Mouse (Mus musculus): ENCODE measurements at regions not wholly inside any gene's neighbourhood (a gene's known extent, or its start where the extent isn't known, plus 50 kb on each side); places are given as distances from the start of the nearest gene placed in this dataset.
A peak's percentile ranks its signal among the peaks of the same experiment; 100 is the strongest.
"Not testable (repeated sequence)": the region's sequence is repeated elsewhere in the genome, so short reads cannot be mapped to it uniquely, and the experiment has no call there.

DNA sequence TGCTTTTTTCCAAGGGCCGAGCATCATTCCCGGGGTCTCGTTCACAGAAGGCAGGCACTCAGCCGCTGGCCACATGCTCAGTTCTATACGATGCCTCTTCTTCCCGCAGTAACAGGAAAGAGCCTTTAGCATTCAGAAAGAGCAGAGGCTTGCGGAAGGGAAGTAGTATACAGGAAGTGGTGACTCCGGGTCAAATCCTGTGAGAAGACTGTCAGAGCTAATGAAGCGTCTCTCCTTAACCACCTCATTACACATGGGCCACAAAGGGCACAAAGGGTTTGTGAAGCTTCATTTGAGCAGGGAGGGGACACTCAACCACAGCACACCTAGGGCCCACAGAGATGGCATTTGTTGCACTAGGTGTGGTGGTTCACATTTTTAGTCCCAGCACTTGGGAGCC lies 55.1 kb upstream of the Ier3 start:
- no peak for TF ChIP-seq MAFK (IDR thresholded peaks at IDR 0.05; ENCODE audit: insufficient read depth, low read depth, low read length)
- Histone ChIP-seq H3K36me3 (ENCODE audit: control insufficient read depth, insufficient read depth, low read length, poor library complexity, severe bottlenecking) (no peaks in the 10 kb centered on the region), H3K9ac (ENCODE audit: insufficient read depth, low read depth, low read length, poor library complexity, severe bottlenecking) (no peak overlapping the region), H3K9me3 (ENCODE audit: control insufficient read depth, insufficient read depth, low read depth, low read length) (no peaks in the 10 kb centered on the region), H3K27ac (ENCODE audit: insufficient read depth, low read depth, low read length, poor library complexity, severe bottlenecking) (no peak overlapping the region), H3K4me3 (ENCODE audit: insufficient read depth in 1 of 2, low read depth in 1 of 2, low read length in 2 of 2, poor library complexity in 1 of 2, severe bottlenecking in 1 of 2) (no peak overlapping the region), H3K4me1 (ENCODE audit: control insufficient read depth in 2 of 2, insufficient read depth in 2 of 2, low read length in 2 of 2, poor library complexity in 1 of 2) (no peaks in the 10 kb centered on the region; a peak in 1 of 4 replicates)
- no peak for DNase-seq (ENCODE audit: low read depth, low spot score)
- in situ Hi-C loops (cut with MboI; ENCODE audit: low sequenced_read_pairs in 2 of 2, unreplicated experiment in 2 of 2): no loop called here

DNA sequence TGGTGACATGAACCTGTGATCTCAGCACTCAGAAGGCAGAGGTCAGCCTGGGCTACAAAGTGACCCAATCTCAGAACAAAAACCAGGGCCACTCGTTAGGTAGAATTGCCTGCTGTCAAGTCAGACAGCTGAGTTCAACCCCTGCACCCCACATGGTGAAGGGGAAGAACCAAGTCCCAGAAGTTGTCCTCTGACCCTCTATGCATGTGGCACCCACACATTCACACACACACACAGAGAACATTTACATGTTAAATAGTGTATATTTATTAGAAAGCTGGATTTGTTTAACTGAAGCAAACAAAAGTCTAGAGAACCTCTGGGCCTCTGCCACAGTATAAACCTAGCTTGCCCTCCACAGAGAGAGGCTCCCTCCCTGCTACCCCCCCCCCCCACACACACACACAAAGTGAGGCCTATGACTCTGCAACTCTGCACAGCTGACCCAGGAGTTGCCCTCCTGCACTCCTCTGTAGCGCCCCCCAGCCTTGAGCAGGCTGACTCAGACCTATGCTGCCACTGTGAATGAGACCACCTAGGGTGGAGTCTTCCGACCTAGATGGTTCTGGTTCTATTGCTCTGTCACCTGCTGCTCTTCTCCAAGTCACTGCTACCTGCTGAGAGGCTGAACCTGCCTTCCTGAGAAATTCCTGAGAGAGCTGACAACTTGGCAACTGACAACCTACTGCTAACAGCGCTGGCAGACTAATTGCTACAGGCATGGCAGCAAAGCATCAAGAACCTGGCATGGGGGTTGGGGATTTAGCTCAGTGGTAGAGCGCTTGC lies 52.1 kb upstream of the Ier3 start:
- Histone ChIP-seq H3K36me3 (ENCODE audit: control insufficient read depth, insufficient read depth, low read length, poor library complexity, severe bottlenecking) (no peaks in the 10 kb centered on the region), H3K27ac (ENCODE audit: insufficient read depth, low read depth, low read length, poor library complexity, severe bottlenecking) (no peak overlapping the region; the same call in 1 of the 2 replicates), H3K4me1 (ENCODE audit: control insufficient read depth in 2 of 2, insufficient read depth in 2 of 2, low read length in 2 of 2, poor library complexity in 1 of 2) (no peaks in the 10 kb centered on the region; a peak in 1 of 4 replicates), H3K4me3 (ENCODE audit: insufficient read depth in 1 of 2, low read depth in 1 of 2, low read length in 2 of 2, poor library complexity in 1 of 2, severe bottlenecking in 1 of 2) (no peak overlapping the region), H3K9ac (ENCODE audit: insufficient read depth, low read depth, low read length, poor library complexity, severe bottlenecking) (no peak overlapping the region), H3K9me3 (ENCODE audit: control insufficient read depth, insufficient read depth, low read depth, low read length) (no peaks in the 10 kb centered on the region)
- no peak for TF ChIP-seq ZC3H11A (IDR thresholded peaks at IDR 0.05; ENCODE audit: borderline replicate concordance, low read depth, low read length)
- TF ChIP-seq CHD2 (IDR thresholded peaks at IDR 0.05; ENCODE audit: low read depth, low read length): no peak
- TF ChIP-seq ZNF384 (IDR thresholded peaks at IDR 0.05; ENCODE audit: low read depth, low read length): no peak
- no peak for TF ChIP-seq HCFC1 (IDR thresholded peaks at IDR 0.05; ENCODE audit: borderline replicate concordance, insufficient read depth, low read length)
- no peak for TF ChIP-seq MAFK (IDR thresholded peaks at IDR 0.05; ENCODE audit: insufficient read depth, low read depth, low read length)
- in situ Hi-C loops (cut with MboI; ENCODE audit: low sequenced_read_pairs in 2 of 2, unreplicated experiment in 2 of 2): no loop called here
- no peak for DNase-seq (ENCODE audit: low read depth, low spot score)

DNA sequence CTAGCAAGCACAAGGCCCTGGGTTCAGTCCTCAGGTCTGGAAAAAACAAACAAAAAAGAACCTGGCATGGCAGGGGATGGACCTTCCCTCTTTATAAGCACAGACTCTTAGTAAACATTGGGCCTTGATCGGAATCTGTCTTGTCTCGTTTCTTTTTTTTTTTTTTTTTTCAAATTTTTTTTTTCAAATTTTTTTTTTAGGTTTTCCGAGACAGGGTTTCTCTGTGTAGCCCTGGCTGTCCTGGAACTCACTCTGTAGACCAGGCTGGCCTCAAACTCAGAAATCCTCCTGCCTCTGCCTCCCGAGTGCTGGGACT lies 51.6 kb upstream of the Ier3 start:
- H3K4me1 ChIP-seq (ENCODE audit: control insufficient read depth in 2 of 2, insufficient read depth in 2 of 2, low read length in 2 of 2, poor library complexity in 1 of 2); in situ Hi-C loops (cut with MboI; ENCODE audit: low sequenced_read_pairs in 2 of 2, unreplicated experiment in 2 of 2); DNase-seq (ENCODE audit: low read depth, low spot score); H3K4me3 ChIP-seq (ENCODE audit: insufficient read depth in 1 of 2, low read depth in 1 of 2, low read length in 2 of 2, poor library complexity in 1 of 2, severe bottlenecking in 1 of 2); H3K9ac ChIP-seq (ENCODE audit: insufficient read depth, low read depth, low read length, poor library complexity, severe bottlenecking); H3K9me3 ChIP-seq (ENCODE audit: control insufficient read depth, insufficient read depth, low read depth, low read length); H3K36me3 ChIP-seq (ENCODE audit: control insufficient read depth, insufficient read depth, low read length, poor library complexity, severe bottlenecking); H3K27ac ChIP-seq (ENCODE audit: insufficient read depth, low read depth, low read length, poor library complexity, severe bottlenecking): not testable (repeated sequence)
- TF ChIP-seq ZNF384 (IDR thresholded peaks at IDR 0.05; ENCODE audit: low read depth, low read length): peak; percentile 91

DNA sequence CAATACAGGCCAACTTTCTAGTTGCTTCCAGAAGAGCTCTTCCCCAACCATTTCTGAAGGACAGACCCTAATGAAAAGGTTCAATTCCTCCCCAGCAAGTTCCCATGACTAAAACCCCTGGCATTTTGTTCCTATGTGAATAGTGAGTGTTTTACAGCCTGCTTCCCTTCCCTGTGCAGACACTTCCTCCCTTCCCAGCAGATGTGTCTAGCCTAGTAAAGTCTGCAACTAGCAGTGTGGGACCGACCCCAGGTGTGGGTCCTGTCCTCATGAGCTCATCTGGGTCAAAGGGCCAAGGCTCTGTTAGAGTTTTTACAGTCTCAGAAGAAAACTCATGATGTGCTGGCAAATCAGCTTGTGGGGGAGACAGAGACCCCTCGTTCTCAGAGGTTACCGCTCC lies 50.9 kb upstream of the Ier3 start:
- no peaks in the 10 kb centered on the region for H3K36me3 ChIP-seq (ENCODE audit: control insufficient read depth, insufficient read depth, low read length, poor library complexity, severe bottlenecking)
- H3K27ac ChIP-seq (ENCODE audit: insufficient read depth, low read depth, low read length, poor library complexity, severe bottlenecking): no peak overlapping the region
- H3K9ac ChIP-seq (ENCODE audit: insufficient read depth, low read depth, low read length, poor library complexity, severe bottlenecking): no peak overlapping the region
- no peaks in the 10 kb centered on the region; a peak in 1 of 4 replicates for H3K4me1 ChIP-seq (ENCODE audit: control insufficient read depth in 2 of 2, insufficient read depth in 2 of 2, low read length in 2 of 2, poor library complexity in 1 of 2)
- H3K4me3 ChIP-seq (ENCODE audit: insufficient read depth in 1 of 2, low read depth in 1 of 2, low read length in 2 of 2, poor library complexity in 1 of 2, severe bottlenecking in 1 of 2): no peak overlapping the region
- in situ Hi-C loops (cut with MboI; ENCODE audit: low sequenced_read_pairs in 2 of 2, unreplicated experiment in 2 of 2): no loop called here
- TF ChIP-seq ZC3H11A (IDR thresholded peaks at IDR 0.05; ENCODE audit: borderline replicate concordance, low read depth, low read length) (no peak), MAFK (IDR thresholded peaks at IDR 0.05; ENCODE audit: insufficient read depth, low read depth, low read length) (no peak), ZNF384 (IDR thresholded peaks at IDR 0.05; ENCODE audit: low read depth, low read length) (no peak), CHD2 (IDR thresholded peaks at IDR 0.05; ENCODE audit: low read depth, low read length) (no peak), HCFC1 (IDR thresholded peaks at IDR 0.05; ENCODE audit: borderline replicate concordance, insufficient read depth, low read length) (no peak)
- no peak for DNase-seq (ENCODE audit: low read depth, low spot score)
- H3K9me3 ChIP-seq (ENCODE audit: control insufficient read depth, insufficient read depth, low read depth, low read length): no peaks in the 10 kb centered on the region

DNA sequence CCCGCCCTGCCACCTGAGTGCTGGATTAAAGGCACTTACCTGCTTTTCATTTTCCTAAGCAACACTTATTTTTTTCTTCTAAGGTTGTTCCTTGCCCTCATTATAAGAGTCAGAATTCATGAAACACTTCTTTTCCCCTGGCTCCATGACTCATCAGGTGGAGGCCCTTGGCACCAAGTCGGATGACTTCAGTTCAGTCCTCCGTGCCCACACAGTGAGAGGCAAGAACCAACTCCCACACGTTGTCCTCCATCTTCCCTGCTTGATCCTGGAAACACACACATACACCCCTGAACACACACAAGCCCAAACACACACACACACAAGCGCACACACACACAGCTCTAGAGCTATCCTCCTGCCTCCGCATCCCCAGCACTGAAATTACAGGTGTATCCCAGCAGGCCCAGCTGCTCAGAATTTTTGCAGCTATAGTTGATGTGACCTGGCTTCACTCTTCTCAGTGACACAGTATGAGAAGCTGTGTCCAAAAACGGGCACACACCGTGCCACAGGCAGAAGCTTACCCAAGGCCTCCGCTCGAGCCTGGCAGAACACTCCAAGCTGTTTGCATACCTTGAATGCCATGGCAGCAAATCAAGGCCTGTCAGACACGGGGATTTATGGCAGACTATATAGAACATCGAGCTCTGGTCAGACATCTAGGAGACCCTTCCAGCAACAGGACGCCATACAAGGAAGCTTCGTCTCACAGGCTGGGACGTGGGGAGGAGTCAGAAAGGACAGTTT lies 49.7 kb upstream of the Ier3 start:
- no peak overlapping the region for H3K9ac ChIP-seq (ENCODE audit: insufficient read depth, low read depth, low read length, poor library complexity, severe bottlenecking)
- no peak overlapping the region for H3K27ac ChIP-seq (ENCODE audit: insufficient read depth, low read depth, low read length, poor library complexity, severe bottlenecking)
- no peaks in the 10 kb centered on the region; a peak in 1 of 4 replicates for H3K4me1 ChIP-seq (ENCODE audit: control insufficient read depth in 2 of 2, insufficient read depth in 2 of 2, low read length in 2 of 2, poor library complexity in 1 of 2)
- in situ Hi-C loops (cut with MboI; ENCODE audit: low sequenced_read_pairs in 2 of 2, unreplicated experiment in 2 of 2): no loop called here
- no peak overlapping the region for H3K4me3 ChIP-seq (ENCODE audit: insufficient read depth in 1 of 2, low read depth in 1 of 2, low read length in 2 of 2, poor library complexity in 1 of 2, severe bottlenecking in 1 of 2)
- no peak for DNase-seq (ENCODE audit: low read depth, low spot score)
- H3K36me3 ChIP-seq (ENCODE audit: control insufficient read depth, insufficient read depth, low read length, poor library complexity, severe bottlenecking): no peaks in the 10 kb centered on the region
- TF ChIP-seq MAFK (IDR thresholded peaks at IDR 0.05; ENCODE audit: insufficient read depth, low read depth, low read length): no peak
- no peak for TF ChIP-seq ZNF384 (IDR thresholded peaks at IDR 0.05; ENCODE audit: low read depth, low read length)
- no peak for TF ChIP-seq ZC3H11A (IDR thresholded peaks at IDR 0.05; ENCODE audit: borderline replicate concordance, low read depth, low read length)
- TF ChIP-seq HCFC1 (IDR thresholded peaks at IDR 0.05; ENCODE audit: borderline replicate concordance, insufficient read depth, low read length): no peak
- no peaks in the 10 kb centered on the region for H3K9me3 ChIP-seq (ENCODE audit: control insufficient read depth, insufficient read depth, low read depth, low read length)
